ENCODE assay signal across 21 mouse cellular contexts in the genomic region with DNA sequence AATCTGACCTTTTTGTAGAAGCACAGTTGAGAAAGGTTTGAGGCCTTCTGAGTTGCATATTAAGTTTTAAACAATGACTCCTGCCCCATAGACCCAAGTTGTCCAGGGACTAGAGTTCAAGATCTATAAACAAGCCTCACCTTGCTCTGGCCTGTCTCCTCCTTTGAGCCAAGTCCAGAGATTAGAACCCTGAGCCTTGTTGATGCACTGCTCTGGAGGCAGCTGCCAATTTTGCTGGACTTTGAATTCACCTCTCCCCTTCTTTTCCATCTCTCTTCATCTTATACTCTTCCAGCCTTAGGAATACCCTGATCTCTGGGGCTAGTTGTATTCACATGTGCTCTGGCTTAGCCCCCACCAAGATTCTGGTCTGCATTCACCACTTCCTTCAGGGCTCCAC.
"Had no signal": no experiment of that assay in that cellular context is flagged by ENCODE, and none has a peak within 500 bp of the region (broad histone marks: within the 10 kb centered on the region; RNA-seq: fewer than 3 reads in every experiment).

No protein-coding gene starts in this region.

- H3K27me3 ChIP-seq: lung, embryonic 15.5 days; megakaryocyte, embryonic 14.5 days; midbrain, embryonic 12.5 days; neural tube, embryonic 13.5 days; neural tube, embryonic 15.5 days; stomach, embryonic 15.5 days had no signal

- H3K27ac ChIP-seq: lung, embryonic 15.5 days; macrophage; midbrain, embryonic 12.5 days; neural tube, embryonic 13.5 days; neural tube, embryonic 15.5 days; stomach, embryonic 15.5 days; stomach, postnatal 0 days had no signal

- H3K4me3 ChIP-seq: lung, embryonic 15.5 days; midbrain, embryonic 12.5 days; myocyte; neural tube, embryonic 13.5 days; neural tube, embryonic 15.5 days; stomach, embryonic 15.5 days had no signal

- DNase-seq: liver, postnatal 0 days; lung, adult 2 months; lung, postnatal 14 days; lung, postnatal 36 days; midbrain, embryonic 14.5 days; retina, postnatal 1 day; right cerebral cortex, adult 18-20 months; right cerebral cortex, postnatal 25 days; right cerebral cortex, postnatal 4 days; thymus, adult 2 months; thymus, postnatal 25 days; thymus, postnatal 4 days had no signal

- H3K9me3 ChIP-seq: lung, embryonic 15.5 days; megakaryocyte, embryonic 14.5 days; midbrain, embryonic 12.5 days; neural tube, embryonic 13.5 days; neural tube, embryonic 15.5 days; stomach, embryonic 15.5 days had no signal

- H3K36me3 ChIP-seq: lung, embryonic 15.5 days; midbrain, embryonic 12.5 days; neural tube, embryonic 13.5 days; neural tube, embryonic 15.5 days; stomach, embryonic 15.5 days had no signal

- H3K4me1 ChIP-seq: lung, embryonic 15.5 days; megakaryocyte, embryonic 14.5 days; midbrain, embryonic 12.5 days; neural tube, embryonic 13.5 days; neural tube, embryonic 15.5 days; stomach, embryonic 15.5 days had no signal
